Mouse (Mus musculus): ENCODE results near the gene Akap1. TPM values are rescaled to one million over a fixed set of nuclear protein-coding genes. Genes with fewer than 3 reads are reported as not detected.
"Not testable (repeated sequence)": the region's sequence is repeated elsewhere in the genome, so short reads cannot be mapped to it uniquely, and the experiment has no call there.

The Akap1 gene
- total RNA-seq (2022) = 10 to 100 TPM; 41.6 to 46.5 (median 43.0) TPM

DNA sequence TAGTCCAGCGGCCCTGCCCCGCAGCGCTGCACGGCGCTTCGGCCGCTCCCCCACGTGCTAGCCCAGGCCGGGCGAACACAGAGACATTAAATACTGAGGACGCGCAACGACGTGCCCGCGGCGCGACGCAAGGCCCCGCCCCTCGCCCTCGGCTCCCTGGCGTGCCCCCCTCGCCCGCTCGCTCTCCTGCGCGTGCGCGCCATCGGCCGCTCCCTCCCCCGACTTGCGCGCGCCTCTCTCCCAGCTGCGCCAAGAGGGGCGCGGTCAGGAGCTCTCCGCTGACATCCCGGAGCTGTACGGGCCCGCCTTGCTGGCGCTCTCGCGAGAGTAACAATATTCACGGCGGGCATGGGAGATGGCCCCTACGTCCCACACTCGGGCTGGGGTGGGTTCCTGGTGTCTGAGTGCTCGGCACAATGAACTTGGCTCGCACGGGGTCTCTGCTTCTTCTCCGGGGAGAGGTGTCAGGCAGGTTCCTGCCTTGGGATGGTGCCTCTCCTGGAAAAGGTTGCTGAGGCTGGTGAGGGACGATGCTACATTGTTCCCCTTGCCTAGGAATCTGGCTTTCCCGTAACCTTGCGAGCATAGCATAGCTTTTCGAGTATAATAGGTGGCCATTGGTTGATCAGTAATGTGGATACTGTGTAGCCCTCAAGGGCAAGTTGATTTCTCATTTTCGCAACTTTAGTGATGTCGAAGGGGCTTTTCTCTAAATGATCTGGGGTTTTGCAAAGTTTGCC is at the start of gene Akap1:
Akap1 (minus strand) TSS at position 129 of the 740 bp plus-strand sequence.
- DNase-seq (ENCODE audit: low spot score in 2 of 2) = peak; percentile 89 to 97

GRCm38 (mm10) chr11:88909388-88910036 is 45.1 kb upstream of the Akap1 start:
- no peak for DNase-seq (ENCODE audit: low spot score in 2 of 2)

- DNase-seq (ENCODE audit: low spot score in 2 of 2) = no peak
Observed at GRCm38 (mm10) chr11:88908557-88909211, 44.3 kb upstream of the Akap1 start.

DNA sequence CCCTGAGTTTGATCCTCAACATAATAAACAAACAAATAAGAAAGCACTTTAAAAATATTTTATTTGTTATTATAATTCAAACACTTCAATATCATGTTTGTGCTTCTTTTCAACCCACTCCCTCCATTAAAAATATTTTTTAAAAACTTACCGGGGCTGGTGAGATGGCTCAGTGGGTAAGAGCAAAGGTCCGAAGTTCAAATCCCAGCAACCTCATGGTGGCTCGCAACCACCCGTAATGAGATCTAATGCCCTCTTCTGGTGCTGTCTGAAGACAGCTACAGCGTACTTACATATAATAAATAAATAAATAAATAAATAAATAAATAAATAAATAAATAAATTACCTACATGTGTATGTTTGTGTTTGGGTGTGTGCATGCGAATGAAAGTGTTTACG is 43.5 kb upstream of the Akap1 start:
- no peak for DNase-seq (ENCODE audit: low spot score in 2 of 2)

GRCm38 (mm10) chr11:88905621-88906020 is 41.2 kb upstream of the Akap1 start:
- no peak for DNase-seq (ENCODE audit: low spot score in 2 of 2)

- DNase-seq (ENCODE audit: low spot score in 2 of 2) = no peak
Observed at GRCm38 (mm10) chr11:88904080-88904479, 39.7 kb upstream of the Akap1 start.

DNA sequence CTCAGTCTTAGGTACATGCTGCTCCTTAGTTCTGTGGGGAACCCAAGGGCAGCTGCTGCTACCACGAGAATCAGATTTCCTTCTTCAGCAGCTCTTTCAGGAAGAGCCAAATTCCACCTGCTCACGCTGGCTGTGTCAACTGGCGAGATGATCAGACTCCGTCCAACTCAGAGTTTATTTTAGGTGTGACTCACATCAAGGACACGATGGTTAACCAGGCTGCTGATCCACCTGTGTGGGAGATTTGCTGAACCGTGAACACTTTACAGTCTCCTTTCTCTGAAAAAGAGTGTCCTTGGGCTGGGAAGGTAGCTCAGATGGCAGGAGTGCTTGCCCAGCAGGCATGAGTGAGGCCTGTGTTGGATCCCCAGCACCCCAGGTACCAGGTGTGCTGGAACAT is 38.4 kb upstream of the Akap1 start:
- no peak for DNase-seq (ENCODE audit: low spot score in 2 of 2)

DNA sequence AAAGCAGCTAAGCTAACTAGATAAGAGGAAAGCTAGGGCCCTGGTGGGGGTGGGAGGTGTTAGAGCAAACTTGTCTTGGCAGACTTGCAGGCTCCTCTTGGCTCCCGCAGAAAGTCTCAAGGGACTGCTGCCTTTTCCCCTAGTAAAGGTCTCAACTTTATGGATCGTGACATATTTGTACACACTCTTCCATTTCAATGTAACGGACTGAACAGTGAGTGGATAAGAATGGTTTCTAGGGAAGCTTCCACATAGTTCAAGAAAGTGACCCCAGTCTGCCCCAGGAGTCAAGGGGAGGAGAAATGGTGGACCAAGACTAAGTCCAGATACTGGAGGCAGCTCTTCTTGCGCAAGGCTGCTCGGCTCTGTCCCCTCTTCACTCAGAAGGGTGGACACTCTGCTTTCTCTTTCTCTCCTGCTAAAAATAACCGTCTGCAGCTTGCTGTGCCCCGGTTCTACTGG is 37.0 kb upstream of the Akap1 start:
- DNase-seq (ENCODE audit: low spot score in 2 of 2) = no peak

- DNase-seq (ENCODE audit: low spot score in 2 of 2) = no peak
Observed at GRCm38 (mm10) chr11:88899561-88899960, 35.2 kb upstream of the Akap1 start.

- DNase-seq (ENCODE audit: low spot score in 2 of 2) = no peak
Observed at GRCm38 (mm10) chr11:88898380-88898763, 34.0 kb upstream of the Akap1 start.

GRCm38 (mm10) chr11:88897624-88898379 is 33.4 kb upstream of the Akap1 start:
- no peak for DNase-seq (ENCODE audit: low spot score in 2 of 2)

DNA sequence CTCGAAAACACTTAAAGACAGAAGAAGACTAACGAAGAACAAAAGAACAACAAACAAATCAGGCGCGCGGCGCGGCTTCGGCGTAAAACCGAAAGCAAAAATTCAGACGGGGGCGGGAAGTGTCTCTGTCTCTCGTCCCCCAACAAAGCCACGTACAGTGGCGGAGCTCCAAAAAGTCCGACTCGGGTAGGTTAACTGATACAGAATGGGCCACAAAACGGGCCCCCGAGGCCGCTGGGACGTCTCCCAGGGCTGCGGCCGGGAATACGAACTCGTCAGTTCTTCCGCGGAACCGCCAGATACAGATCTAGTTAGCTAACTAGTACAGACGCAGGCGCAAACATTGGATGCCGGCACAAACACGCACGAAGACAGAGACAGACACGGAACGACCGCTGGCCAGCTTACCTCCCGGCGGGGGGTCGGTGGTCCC is 31.4 kb upstream of the Akap1 start:
- DNase-seq (ENCODE audit: low spot score in 2 of 2) = peak; percentile 52 to 75

DNA sequence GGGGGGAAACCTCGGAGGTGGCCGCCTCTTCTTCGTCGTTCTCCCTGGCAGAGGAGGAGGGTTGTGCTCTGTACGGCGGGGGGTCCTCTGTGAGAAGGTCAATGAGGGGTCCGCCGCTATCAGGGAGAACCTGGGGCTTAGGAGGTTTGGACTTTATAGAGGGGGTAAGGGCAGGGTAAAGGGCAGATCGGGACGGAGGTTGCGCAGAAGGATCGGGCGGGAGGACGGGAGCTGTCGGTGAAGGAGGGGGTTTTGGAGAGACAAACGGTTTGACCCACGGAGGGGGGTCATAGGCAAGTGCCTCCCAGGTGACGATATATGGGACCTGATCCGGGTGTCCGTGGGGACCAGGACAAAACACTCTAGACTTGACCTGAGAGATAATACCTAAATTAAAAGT is 30.8 kb upstream of the Akap1 start:
- DNase-seq (ENCODE audit: low spot score in 2 of 2) = peak in 1 of 2 experiments; percentile 21

DNA sequence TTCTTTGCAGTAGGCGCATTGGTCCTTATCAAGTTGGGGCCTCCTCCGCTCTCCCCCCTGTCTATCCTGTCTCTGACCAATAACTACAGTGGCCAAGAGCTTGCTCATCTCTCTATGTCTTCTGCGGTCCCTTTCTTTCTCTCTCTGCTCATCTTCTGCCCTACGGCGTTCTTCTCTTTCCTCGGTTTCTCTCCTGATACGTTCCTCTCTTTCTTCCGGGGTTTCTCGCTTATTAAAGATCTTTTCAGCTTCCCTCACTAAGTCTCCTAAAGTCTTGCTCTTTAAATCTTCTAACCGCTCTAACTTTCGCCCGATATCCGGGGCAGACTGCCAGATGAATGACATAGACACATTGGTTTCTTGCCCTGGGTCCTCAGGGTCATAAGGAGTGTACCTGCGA is 29.9 kb upstream of the Akap1 start:
- not testable (repeated sequence) for DNase-seq (ENCODE audit: low spot score in 2 of 2)

GRCm38 (mm10) chr11:88893501-88893900 is 29.1 kb upstream of the Akap1 start:
- peak in 1 of 2 experiments; percentile 28 for DNase-seq (ENCODE audit: low spot score in 2 of 2)

- DNase-seq (ENCODE audit: low spot score in 2 of 2) = peak in 1 of 2 experiments; percentile 37
Observed at GRCm38 (mm10) chr11:88892789-88893188, 28.4 kb upstream of the Akap1 start.

DNA sequence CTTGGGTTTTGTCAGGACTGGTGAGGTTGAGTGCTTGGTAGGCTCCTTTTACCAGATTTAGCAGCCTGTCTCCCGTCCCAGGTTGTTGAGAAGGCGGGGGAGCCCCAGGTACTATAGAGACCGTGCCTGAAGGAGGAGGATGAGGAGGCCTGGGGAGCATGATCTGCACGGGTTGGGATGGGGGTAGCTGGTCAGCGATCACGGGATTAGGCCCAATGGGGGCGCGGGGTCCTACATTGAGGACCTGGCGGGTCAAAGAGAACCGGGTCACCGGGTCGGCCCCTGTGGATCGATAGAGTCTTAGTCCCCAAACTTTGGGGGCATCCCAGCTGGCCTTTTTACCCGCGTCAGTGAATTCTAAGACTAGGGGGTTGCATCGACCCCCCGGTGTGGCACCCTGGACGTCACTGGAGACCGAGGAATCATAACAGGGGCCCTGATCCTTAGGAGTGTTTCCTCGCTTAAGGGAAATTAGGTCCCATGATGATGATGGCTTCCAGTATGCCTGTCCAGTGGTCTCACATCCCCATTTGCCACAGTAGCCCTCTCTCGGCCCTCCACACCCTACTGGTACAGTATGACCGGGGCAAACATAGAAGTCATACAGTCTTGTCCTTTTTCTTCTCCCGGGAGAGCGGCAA is 27.7 kb upstream of the Akap1 start:
- DNase-seq (ENCODE audit: low spot score in 2 of 2) = peak; percentile 48 to 71

DNA sequence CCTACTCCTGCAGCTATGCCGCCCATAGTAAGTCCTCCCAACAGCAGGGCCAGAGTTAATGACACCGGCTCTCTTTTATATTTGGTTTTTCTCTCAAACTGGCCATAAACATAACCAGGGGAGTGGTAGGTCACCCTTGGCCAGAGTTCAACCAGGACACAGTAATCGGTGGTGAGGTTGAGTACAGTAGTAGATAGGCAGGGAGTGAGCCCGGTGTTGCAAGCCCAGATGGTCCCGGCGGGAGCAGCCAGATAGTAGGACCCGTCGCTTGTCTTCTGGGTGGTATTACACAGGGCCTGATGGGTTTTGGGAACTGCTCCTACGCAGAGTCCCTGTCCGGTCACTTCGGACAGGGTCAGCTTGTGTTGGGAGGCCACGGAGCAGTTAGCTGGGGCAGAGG is 27.1 kb upstream of the Akap1 start:
- peak in 1 of 2 experiments; percentile 59 for DNase-seq (ENCODE audit: low spot score in 2 of 2)

DNA sequence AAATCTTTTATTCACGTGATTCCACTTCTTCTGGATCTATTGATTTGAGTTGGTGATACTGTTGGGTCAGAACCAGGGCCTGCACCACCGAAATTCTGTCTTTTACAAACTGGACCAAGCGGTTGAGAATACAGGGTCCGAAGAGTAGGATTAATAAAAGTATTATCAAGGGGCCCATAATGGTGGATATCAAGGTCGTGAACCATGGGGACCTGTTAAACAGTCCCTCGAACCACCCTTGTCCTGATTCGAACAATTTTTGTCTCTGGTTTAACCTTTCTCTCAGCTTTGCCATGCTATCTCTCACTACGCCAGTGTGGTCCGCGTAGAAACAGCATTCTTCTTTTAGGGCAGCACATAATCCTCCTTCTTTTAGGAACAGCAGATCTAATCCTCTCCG is 26.5 kb upstream of the Akap1 start:
- DNase-seq (ENCODE audit: low spot score in 2 of 2) = not testable (repeated sequence)

- no peak for DNase-seq (ENCODE audit: low spot score in 2 of 2)
Observed at GRCm38 (mm10) chr11:88888996-88889395, 24.6 kb upstream of the Akap1 start.
